Mouse (Mus musculus): ENCODE data around the gene Fggy.

The Fggy gene

DNA sequence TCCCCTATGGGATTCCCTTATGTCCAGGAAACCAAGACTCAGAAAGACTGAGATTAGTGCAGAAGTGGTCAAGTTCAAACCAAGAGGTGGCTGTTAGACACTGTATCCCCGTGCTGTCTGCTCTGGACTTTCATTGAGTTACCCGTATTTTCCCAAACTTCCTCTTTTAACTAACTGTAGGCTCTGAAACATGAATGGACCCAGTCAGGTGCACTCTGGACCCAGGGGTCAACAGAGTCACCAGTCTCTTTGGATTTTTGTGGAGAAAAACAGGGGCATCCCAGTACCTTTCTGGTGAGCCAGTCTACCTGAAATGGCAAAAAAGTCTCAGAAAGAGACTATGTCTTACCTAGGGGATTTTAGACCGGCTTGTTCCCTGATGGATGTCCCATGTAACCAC lies 33.6 kb downstream of the Fggy start:
- no peak for DNase-seq (ENCODE audit: low spot score)

- DNase-seq (ENCODE audit: low spot score): no peak
Observed at GRCm38 (mm10) chr4:95597208-95597607, 39.9 kb downstream of the Fggy start.

- DNase-seq (ENCODE audit: low spot score): no peak
Observed at GRCm38 (mm10) chr4:95601776-95602175, 44.5 kb downstream of the Fggy start.

- DNase-seq (ENCODE audit: low spot score): no peak
Observed at GRCm38 (mm10) chr4:95603254-95603653, 45.9 kb downstream of the Fggy start.

DNA sequence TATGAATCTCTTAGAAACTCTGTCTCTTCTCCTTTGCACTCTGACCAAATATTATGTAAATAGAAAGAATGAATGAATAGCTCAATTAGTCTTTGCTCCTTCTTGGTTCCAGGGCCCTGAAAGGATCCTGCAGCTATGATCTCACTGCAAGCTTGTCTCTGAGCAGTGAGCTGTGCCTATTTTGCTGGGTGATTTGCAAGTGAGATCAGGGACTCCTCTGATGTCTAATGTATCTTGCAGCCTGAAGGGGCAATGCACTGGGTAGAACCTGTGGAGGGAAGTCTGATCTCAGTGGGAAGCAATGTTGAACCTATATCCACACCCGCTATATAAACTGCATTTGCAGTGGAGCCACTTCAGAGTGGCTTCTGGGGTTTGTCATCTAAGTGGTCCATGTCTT lies 53.4 kb downstream of the Fggy start:
- DNase-seq (ENCODE audit: low spot score): no peak

- no peak for DNase-seq (ENCODE audit: low spot score)
Observed at GRCm38 (mm10) chr4:95611390-95611789, 54.1 kb downstream of the Fggy start.

- peak; percentile 9 for DNase-seq (ENCODE audit: low spot score)
Observed at GRCm38 (mm10) chr4:95621046-95621445, 63.7 kb downstream of the Fggy start.

- DNase-seq (ENCODE audit: low spot score): no peak
Observed at GRCm38 (mm10) chr4:95624696-95625095, 67.4 kb downstream of the Fggy start.

- no peak for DNase-seq (ENCODE audit: low spot score)
Observed at GRCm38 (mm10) chr4:95625651-95626050, 68.3 kb downstream of the Fggy start.

- no peak for DNase-seq (ENCODE audit: low spot score)
Observed at GRCm38 (mm10) chr4:95626186-95626585, 68.9 kb downstream of the Fggy start.

GRCm38 (mm10) chr4:95634903-95635302 lies 77.6 kb downstream of the Fggy start:
- DNase-seq (ENCODE audit: low spot score): no peak

DNA sequence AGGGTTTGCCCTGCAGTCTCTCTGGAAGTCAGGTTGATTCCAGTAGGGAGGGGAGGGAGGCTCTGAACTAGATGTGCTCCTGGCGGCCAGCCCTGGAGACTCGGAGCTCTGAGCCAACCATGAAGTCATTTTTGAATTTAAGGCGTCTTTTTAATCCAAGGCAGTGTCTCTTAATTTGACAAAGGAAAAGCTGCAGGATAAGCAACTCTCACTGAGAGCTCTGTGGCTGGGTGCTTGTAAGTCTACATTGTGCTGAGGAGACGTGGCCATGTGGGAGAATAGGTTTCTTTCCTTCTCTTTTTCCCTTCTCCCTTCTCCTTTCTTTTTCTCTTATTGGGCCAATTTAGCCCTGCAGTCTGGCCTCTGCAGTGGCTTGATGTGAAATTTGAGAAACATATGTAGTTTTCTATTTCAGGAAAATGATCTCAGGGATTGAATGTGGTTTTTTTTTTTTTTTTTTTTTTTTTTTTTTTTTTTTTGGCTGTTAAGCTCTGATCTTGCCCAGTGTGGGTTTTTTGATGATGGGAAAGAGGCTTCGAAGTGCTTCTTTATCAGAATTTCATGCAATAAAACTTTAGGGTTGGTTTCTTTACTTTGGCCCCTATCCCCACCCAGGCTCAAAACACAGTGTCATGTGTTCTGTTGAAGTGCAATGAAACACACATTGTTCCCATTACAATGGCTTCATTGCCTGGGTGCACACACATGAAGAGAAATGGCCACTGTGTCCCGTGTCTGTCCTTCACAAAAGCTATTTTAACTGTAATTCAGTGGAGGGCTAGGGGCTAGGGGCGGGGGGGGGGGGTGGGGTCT lies 79.8 kb downstream of the Fggy start:
- peak; percentile 53 for DNase-seq (ENCODE audit: low spot score)

- no peak for DNase-seq (ENCODE audit: low spot score)
Observed at GRCm38 (mm10) chr4:95638063-95638462, 80.8 kb downstream of the Fggy start.

GRCm38 (mm10) chr4:95640831-95641230 lies 83.5 kb downstream of the Fggy start:
- peak; percentile 82 for DNase-seq (ENCODE audit: low spot score)

DNA sequence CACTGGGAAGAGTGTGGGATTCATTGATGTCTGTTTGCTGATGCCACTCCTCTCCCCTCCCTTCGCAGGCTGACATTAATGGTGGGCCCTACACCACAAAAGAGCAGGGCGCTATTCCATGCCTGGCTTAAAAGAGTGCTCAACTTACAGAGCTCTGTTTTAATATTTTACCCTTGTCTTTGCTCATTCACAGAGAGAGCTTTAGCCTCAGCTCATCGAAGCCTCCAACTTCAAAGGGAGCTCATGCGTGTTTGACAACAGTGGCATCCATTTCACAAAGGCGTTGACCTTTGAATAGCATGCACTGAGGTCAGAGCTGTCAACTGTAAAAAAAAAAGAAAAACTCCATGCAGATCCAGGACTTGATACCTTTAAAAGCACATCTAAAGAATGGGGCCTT lies 86.7 kb downstream of the Fggy start:
- DNase-seq (ENCODE audit: low spot score): no peak

- DNase-seq (ENCODE audit: low spot score): no peak
Observed at GRCm38 (mm10) chr4:95648801-95649551, 91.7 kb downstream of the Fggy start.

DNA sequence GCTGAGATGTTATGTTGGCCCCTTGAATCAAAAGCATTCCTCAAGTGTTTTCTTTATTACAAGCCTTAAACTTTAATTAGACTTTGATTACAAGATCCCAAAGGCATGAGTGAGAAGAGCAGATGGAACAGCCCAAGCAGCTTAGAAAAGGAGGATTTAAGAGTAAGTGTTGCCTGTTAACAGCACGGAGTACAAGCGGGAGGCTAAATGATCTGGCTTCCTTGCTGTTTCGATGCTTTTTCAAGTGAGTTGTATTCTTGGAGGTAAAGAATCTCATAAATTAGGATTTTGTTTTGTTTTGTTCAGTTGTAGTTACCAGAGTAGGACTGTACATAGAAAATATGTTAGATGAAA lies 92.2 kb downstream of the Fggy start:
- no peak for DNase-seq (ENCODE audit: low spot score)

DNA sequence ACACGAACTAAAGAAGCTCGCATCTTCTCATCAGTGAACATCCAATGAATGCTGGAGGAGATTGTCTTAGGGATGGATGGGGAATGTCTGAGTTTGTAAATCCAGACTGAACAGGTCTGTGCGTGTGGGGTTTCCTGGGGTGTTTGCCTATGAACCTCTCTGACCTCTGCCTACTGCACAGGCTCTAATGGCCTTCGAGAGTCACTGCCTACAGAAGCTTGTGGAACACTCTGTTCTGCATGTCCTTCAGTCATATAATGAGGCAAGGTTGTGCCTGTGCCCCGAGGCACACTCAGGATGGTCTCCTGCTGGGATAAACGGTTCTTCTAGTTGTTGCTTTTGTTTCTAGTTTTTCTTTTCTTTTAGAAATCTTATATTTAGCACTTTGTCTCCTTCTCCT lies 92.7 kb downstream of the Fggy start:
- no peak for DNase-seq (ENCODE audit: low spot score)

DNA sequence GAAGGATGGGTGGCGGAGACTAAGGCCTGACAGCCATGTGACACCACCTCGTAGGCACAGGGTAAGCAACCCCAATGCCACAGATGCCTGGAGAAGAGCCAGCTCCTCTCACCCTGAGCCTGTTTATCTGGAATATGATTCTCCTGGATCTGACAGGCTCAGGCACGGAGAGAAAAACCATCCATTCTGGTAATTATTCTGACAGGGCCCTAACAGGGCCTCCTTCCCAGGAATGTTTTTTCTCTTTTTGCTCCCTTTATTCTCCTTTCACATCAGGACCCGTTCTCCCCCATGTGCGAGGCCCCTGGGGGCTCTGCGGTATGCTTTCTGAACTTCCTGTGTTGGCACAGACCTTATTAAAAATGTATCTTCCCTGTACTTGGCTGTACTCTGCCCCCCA lies 94.7 kb downstream of the Fggy start:
- DNase-seq (ENCODE audit: low spot score): no peak

DNA sequence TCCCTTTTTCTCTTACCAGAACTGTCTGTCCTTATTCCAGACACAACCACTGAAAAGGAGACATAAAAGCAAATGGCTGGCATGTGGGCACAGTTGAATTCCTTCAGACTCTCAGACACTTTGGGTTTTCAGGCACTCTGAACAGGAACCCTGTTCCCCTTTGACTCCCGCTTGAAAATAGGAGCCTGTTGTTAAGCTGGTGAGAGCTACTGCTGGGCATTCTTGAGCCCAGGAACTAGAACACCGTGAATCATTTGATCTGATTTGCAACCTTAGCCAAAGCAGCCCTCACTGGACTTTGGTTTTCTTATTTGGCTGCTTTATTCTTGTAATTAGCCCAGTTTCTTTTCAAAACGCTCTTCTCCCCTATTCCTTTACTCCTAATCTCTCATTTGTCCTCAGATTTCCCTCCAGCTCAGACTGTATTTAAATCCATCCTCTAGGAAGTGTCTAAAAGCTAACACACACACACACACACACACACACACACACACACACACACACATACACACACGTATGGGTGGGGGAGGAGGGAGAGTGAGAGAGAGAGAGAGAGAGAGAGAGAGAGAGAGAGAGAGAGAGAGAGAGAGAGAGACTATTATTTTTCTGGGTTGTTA lies 96.1 kb downstream of the Fggy start:
- DNase-seq (ENCODE audit: low spot score): no peak

- no peak for DNase-seq (ENCODE audit: low spot score)
Observed at GRCm38 (mm10) chr4:95653913-95654301, 96.6 kb downstream of the Fggy start.

DNA sequence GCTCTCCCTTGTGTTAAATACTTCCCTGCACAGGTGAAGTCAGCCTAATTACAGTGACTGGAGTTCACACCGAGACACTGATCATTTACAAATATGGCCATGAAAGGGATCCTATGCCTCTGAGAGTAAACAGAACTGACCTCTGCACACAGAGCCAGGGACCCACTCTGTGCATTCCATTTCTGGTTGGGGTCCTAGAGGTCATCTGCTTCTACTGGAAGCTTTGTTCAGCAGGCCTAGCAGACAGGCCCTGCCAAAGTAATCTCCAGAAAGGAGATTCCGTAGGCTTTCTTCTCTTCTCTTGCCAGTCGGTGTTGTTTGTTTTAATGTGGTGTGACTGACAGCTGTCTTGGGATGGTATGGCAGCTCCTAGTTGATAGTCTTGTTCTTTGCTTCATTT lies 101.7 kb downstream of the Fggy start:
- DNase-seq (ENCODE audit: low spot score): no peak

DNA sequence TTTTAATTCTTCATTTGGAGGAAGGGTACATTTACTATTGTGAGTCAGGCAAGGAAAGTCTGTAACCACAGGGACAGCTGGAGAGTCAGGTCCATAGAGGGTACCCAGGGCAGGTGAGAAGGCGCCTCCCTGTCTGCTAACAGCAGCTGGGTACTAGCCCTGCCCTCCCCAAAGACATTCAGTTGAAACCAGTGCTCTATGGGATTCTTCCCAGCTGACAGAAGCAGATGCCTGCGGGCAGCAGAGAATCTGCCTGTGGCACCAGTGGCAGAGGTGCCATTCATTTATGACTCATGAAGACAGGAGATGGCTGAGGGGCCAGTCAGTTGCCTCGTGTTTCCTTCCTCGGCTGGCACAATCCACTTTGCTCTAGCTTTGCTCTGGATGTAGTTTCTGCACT lies 106.3 kb downstream of the Fggy start:
- DNase-seq (ENCODE audit: low spot score): no peak

All from ovary, adult 18-20 months (tissue).